Mouse (Mus musculus): ENCODE data around the gene 1110025L11Rik. TPM values are rescaled to one million over a fixed set of nuclear protein-coding genes. Genes with fewer than 3 reads are reported as not detected.
"Not testable (repeated sequence)": the region's sequence is repeated elsewhere in the genome, so short reads cannot be mapped to it uniquely, and the experiment has no call there.

Gene 1110025L11Rik
- polyA plus RNA-seq (2016; fragmentation: Nextera tagmentation; extraction: Ambion mirVana), result not detected in 2 replicates

GRCm38 (mm10) chr16:89063902-89064301 is at the start of gene 1110025L11Rik:
Gene 1110025L11Rik, minus strand, starts transcription at chr16:89064002.
- WGBS, result no CpG with 5 or more reads among the region's 2 CpGs
- not testable (repeated sequence) for H3K36me3 ChIP-seq; H3K27me3 ChIP-seq (ENCODE audit: low read depth, poor library complexity, severe bottlenecking); H3K4me3 ChIP-seq; H3K27ac ChIP-seq; H3K9me3 ChIP-seq (replicated peaks); H3K4me1 ChIP-seq; DNase-seq (ENCODE audit: low spot score)

GRCm38 (mm10) chr16:89071041-89071440 is 7.2 kb upstream of the 1110025L11Rik start:
- not testable (repeated sequence) for H3K4me1 ChIP-seq; H3K9me3 ChIP-seq (replicated peaks); H3K36me3 ChIP-seq; H3K27me3 ChIP-seq (ENCODE audit: low read depth, poor library complexity, severe bottlenecking); H3K27ac ChIP-seq; H3K4me3 ChIP-seq
- 79% methylated on average over 2 of the region's 2 CpGs for WGBS
- peak; percentile 46 for DNase-seq (ENCODE audit: low spot score)

- Histone ChIP-seq H3K9me3 (replicated peaks) (no peaks in the 10 kb centered on the region), H3K27ac (no peak within 1 kb of the TSS), H3K36me3 (no peaks in the 10 kb centered on the region), H3K27me3 (ENCODE audit: low read depth, poor library complexity, severe bottlenecking) (no peaks in the 10 kb centered on the region), H3K4me1 (no peaks in the 10 kb centered on the region), H3K4me3 (no peak within 1 kb of the TSS)
- no peak for DNase-seq (ENCODE audit: low spot score)
- 95% methylated on average over 3 of the region's 3 CpGs for WGBS
Measured at GRCm38 (mm10) chr16:89047783-89048182, 16.0 kb downstream of the 1110025L11Rik start, which contains the start of gene Krtap6-5. Gene Krtap6-5, minus strand, starts transcription at chr16:89047883.

GRCm38 (mm10) chr16:89041372-89041771 is 22.4 kb downstream of the 1110025L11Rik start, which contains the start of gene Gm10228:
Gene Gm10228, minus strand, starts transcription at chr16:89041472.
- H3K4me1 ChIP-seq; H3K4me3 ChIP-seq; DNase-seq (ENCODE audit: low spot score); H3K9me3 ChIP-seq (replicated peaks); H3K27me3 ChIP-seq (ENCODE audit: low read depth, poor library complexity, severe bottlenecking); H3K27ac ChIP-seq; H3K36me3 ChIP-seq: not testable (repeated sequence)
- 96% methylated on average over 2 of the region's 4 CpGs for WGBS

- H3K4me1 ChIP-seq; H3K36me3 ChIP-seq; H3K27ac ChIP-seq; H3K27me3 ChIP-seq (ENCODE audit: low read depth, poor library complexity, severe bottlenecking); DNase-seq (ENCODE audit: low spot score); H3K4me3 ChIP-seq; H3K9me3 ChIP-seq (replicated peaks): not testable (repeated sequence)
- 91% methylated on average over 3 of the region's 3 CpGs for WGBS
Measured at GRCm38 (mm10) chr16:89031399-89031798, 32.4 kb downstream of the 1110025L11Rik start, which contains the start of gene Krtap6-1. Gene Krtap6-1, plus strand, starts transcription at chr16:89031699.

- not testable (repeated sequence) for H3K27me3 ChIP-seq (ENCODE audit: low read depth, poor library complexity, severe bottlenecking); H3K36me3 ChIP-seq; H3K4me1 ChIP-seq; DNase-seq (ENCODE audit: low spot score); H3K4me3 ChIP-seq; H3K27ac ChIP-seq; H3K9me3 ChIP-seq (replicated peaks)
- WGBS, result 90% methylated on average over 3 of the region's 3 CpGs
Measured at GRCm38 (mm10) chr16:89014984-89015383, 48.8 kb downstream of the 1110025L11Rik start, which contains the start of gene Gm10229. Gene Gm10229, plus strand, starts transcription at chr16:89015284.

- H3K27ac ChIP-seq, result no peak overlapping the region
- no peaks in the 10 kb centered on the region for H3K36me3 ChIP-seq
- no peaks in the 10 kb centered on the region for H3K27me3 ChIP-seq (ENCODE audit: low read depth, poor library complexity, severe bottlenecking)
- DNase-seq (ENCODE audit: low spot score), result no peak
- no peak overlapping the region for H3K4me3 ChIP-seq
- WGBS, result over 99% methylated on average over 3 of the region's 3 CpGs
- no peaks in the 10 kb centered on the region for H3K9me3 ChIP-seq (replicated peaks)
- no peaks in the 10 kb centered on the region for H3K4me1 ChIP-seq
Measured at GRCm38 (mm10) chr16:89013973-89014372, 49.8 kb downstream of the 1110025L11Rik start.

Other genes with a start within 250 kb of the 1110025L11Rik start
- gene Krtap15, start 243.8 kb downstream of the 1110025L11Rik start, polyA plus RNA-seq (2016; fragmentation: Nextera tagmentation; extraction: Ambion mirVana), result not detected in 2 replicates
- gene Krtap14, start 237.9 kb downstream of the 1110025L11Rik start, polyA plus RNA-seq (2016; fragmentation: Nextera tagmentation; extraction: Ambion mirVana), result not detected in 2 replicates
- not detected in 2 replicates for gene Krtap19-1, start 194.6 kb downstream of the 1110025L11Rik start, polyA plus RNA-seq (2016; fragmentation: Nextera tagmentation; extraction: Ambion mirVana)
- gene Krtap19-2, start 189.7 kb downstream of the 1110025L11Rik start, polyA plus RNA-seq (2016; fragmentation: Nextera tagmentation; extraction: Ambion mirVana), result not detected in 2 replicates
- gene Krtap19-3, start 186.0 kb downstream of the 1110025L11Rik start, polyA plus RNA-seq (2016; fragmentation: Nextera tagmentation; extraction: Ambion mirVana), result not detected in 2 replicates
- not detected in 2 replicates for gene Krtap19-4, start 178.9 kb downstream of the 1110025L11Rik start, polyA plus RNA-seq (2016; fragmentation: Nextera tagmentation; extraction: Ambion mirVana)
- gene Krtap19-5, start 167.5 kb downstream of the 1110025L11Rik start, polyA plus RNA-seq (2016; fragmentation: Nextera tagmentation; extraction: Ambion mirVana), result not detected in 2 replicates
- gene Krtap19-9b, start 131.7 kb downstream of the 1110025L11Rik start, polyA plus RNA-seq (2016; fragmentation: Nextera tagmentation; extraction: Ambion mirVana), result not detected in 2 replicates
- not detected in 2 replicates for gene Krtap16-3, start 101.1 kb downstream of the 1110025L11Rik start, polyA plus RNA-seq (2016; fragmentation: Nextera tagmentation; extraction: Ambion mirVana)
- not detected in 2 replicates for gene Krtap22-2, start 53.2 kb downstream of the 1110025L11Rik start, polyA plus RNA-seq (2016; fragmentation: Nextera tagmentation; extraction: Ambion mirVana)
- not detected in 2 replicates for gene Gm10229, start 48.7 kb downstream of the 1110025L11Rik start, polyA plus RNA-seq (2016; fragmentation: Nextera tagmentation; extraction: Ambion mirVana)
- not detected in 2 replicates for gene Krtap6-1, start 32.3 kb downstream of the 1110025L11Rik start, polyA plus RNA-seq (2016; fragmentation: Nextera tagmentation; extraction: Ambion mirVana)
- gene Gm10228, start 22.5 kb downstream of the 1110025L11Rik start, polyA plus RNA-seq (2016; fragmentation: Nextera tagmentation; extraction: Ambion mirVana), result not detected in 2 replicates
- not detected in 2 replicates for gene Krtap6-5, start 16.1 kb downstream of the 1110025L11Rik start, polyA plus RNA-seq (2016; fragmentation: Nextera tagmentation; extraction: Ambion mirVana)
- gene Krtap6-3, start 20.0 kb upstream of the 1110025L11Rik start, polyA plus RNA-seq (2016; fragmentation: Nextera tagmentation; extraction: Ambion mirVana), result not detected in 2 replicates
- not detected in 2 replicates for gene Gm6358, start 76.8 kb upstream of the 1110025L11Rik start, polyA plus RNA-seq (2016; fragmentation: Nextera tagmentation; extraction: Ambion mirVana)
- not detected in 2 replicates for gene Gm10061, start 87.1 kb upstream of the 1110025L11Rik start, polyA plus RNA-seq (2016; fragmentation: Nextera tagmentation; extraction: Ambion mirVana)
- not detected in 2 replicates for gene Gm9789, start 94.0 kb upstream of the 1110025L11Rik start, polyA plus RNA-seq (2016; fragmentation: Nextera tagmentation; extraction: Ambion mirVana)
- gene Gm7735, start 105.5 kb upstream of the 1110025L11Rik start, polyA plus RNA-seq (2016; fragmentation: Nextera tagmentation; extraction: Ambion mirVana), result not detected in 2 replicates
- not detected in 2 replicates for gene 1110057P08Rik, start 110.7 kb upstream of the 1110025L11Rik start, polyA plus RNA-seq (2016; fragmentation: Nextera tagmentation; extraction: Ambion mirVana)
- not detected in 2 replicates for gene Krtap20-2, start 141.9 kb upstream of the 1110025L11Rik start, polyA plus RNA-seq (2016; fragmentation: Nextera tagmentation; extraction: Ambion mirVana)

Measured in limb, embryonic 10.5 days (tissue).